ENCODE assay signal across 8 mouse cellular contexts in genomic region chr6:114781415-114782240, GRCm38 (mm10).
DNase-seq lines count a peak whose midpoint lies in the region; ATAC-seq lines count a peak whose summit lies in the region.

No protein-coding gene starts in this region.

- peak; percentile 51 to 77 for DNase-seq in left cerebral cortex, postnatal 10 days (ENCODE audit: extremely low spot score in 1 of 2, low spot score in 2 of 2)
- no peak for DNase-seq in left cerebral cortex, adult 8-10 months (ENCODE audit: low spot score in 2 of 2)
- DNase-seq in adrenal gland, postnatal 25 days, result peak; percentile 75
- DNase-seq in gastrocnemius, postnatal 36 days, result peak; percentile 68 to 83
- DNase-seq in lung, adult 18-20 months, result peak; percentile 78 to 83
- DNase-seq in ovary, postnatal 14 days (ENCODE audit: low spot score), result peak; percentile 73
- no peak for DNase-seq in frontal cortex, postnatal 36 days (ENCODE audit: low spot score in 2 of 2)

- intact Hi-C loops in left cerebral cortex, postnatal 10 days (cut with DNase I), result no loop called here
- intact Hi-C loops in gastrocnemius, postnatal 36 days (cut with DNase I), result no loop called here

- ATAC-seq in inflammation-experienced regulatory T-cells, adult 6 months, result peak; percentile 49

Comparison
In these comparisons a context has a peak if more than half of its experiments do, and no peak if none do; other contexts are left out.
1. DNase-seq: peak in left cerebral cortex, postnatal 10 days (2 of 2), adrenal gland, postnatal 25 days (single experiment), gastrocnemius, postnatal 36 days (2 of 2), lung, adult 18-20 months (2 of 2) and ovary, postnatal 14 days (single experiment); none in left cerebral cortex, adult 8-10 months (0 of 2) and frontal cortex, postnatal 36 days (0 of 2).